Mouse (Mus musculus): ENCODE results near the gene Nfatc2ip.

Nfatc2ip gene

GRCm38 (mm10) chr7:126396298-126397119 is at the start of gene Nfatc2ip:
Gene Nfatc2ip, minus strand, starts transcription at chr7:126396737.
- peaks cover 52% of the 10 kb centered on the region for H3K4me1 ChIP-seq (replicated peaks; ENCODE audit: low read depth, low read length)
- peaks cover 30% of the 10 kb centered on the region for H3K36me3 ChIP-seq (ENCODE audit: insufficient read depth, low read length)
- peak within 1 kb of the TSS; percentile 99 for H3K4me3 ChIP-seq (replicated peaks; ENCODE audit: low read length)
- TF ChIP-seq NANOG (IDR thresholded peaks at IDR 0.05; ENCODE audit: borderline replicate concordance, low read length), result no peak
- no peak for TF ChIP-seq POU5F1 (IDR thresholded peaks at IDR 0.05; ENCODE audit: borderline replicate concordance, low read length)
- TF ChIP-seq CTCF (conservative IDR thresholded peaks at IDR 0.05; ENCODE audit: low read length), result no peak
- H3K27me3 ChIP-seq (ENCODE audit: insufficient read depth, low read length), result no peaks in the 10 kb centered on the region
- no peaks in the 10 kb centered on the region for H3K9me3 ChIP-seq (ENCODE audit: low read length)

GRCm38 (mm10) chr7:126446217-126446616 is 49.7 kb upstream of the Nfatc2ip start:
- H3K36me3 ChIP-seq (ENCODE audit: insufficient read depth, low read length), result peaks cover 52% of the 10 kb centered on the region
- peak overlapping the region; percentile 67 for H3K4me3 ChIP-seq (replicated peaks; ENCODE audit: low read length)
- TF ChIP-seq CTCF (conservative IDR thresholded peaks at IDR 0.05; ENCODE audit: low read length) (no peak), POU5F1 (IDR thresholded peaks at IDR 0.05; ENCODE audit: borderline replicate concordance, low read length) (no peak), NANOG (IDR thresholded peaks at IDR 0.05; ENCODE audit: borderline replicate concordance, low read length) (no peak)
- peaks cover 38% of the 10 kb centered on the region for H3K4me1 ChIP-seq (replicated peaks; ENCODE audit: low read depth, low read length)
- no peaks in the 10 kb centered on the region for H3K9me3 ChIP-seq (ENCODE audit: low read length)
- no peaks in the 10 kb centered on the region for H3K27me3 ChIP-seq (ENCODE audit: insufficient read depth, low read length)

GRCm38 (mm10) chr7:126445104-126445815 is 48.7 kb upstream of the Nfatc2ip start:
- TF ChIP-seq POU5F1 (IDR thresholded peaks at IDR 0.05; ENCODE audit: borderline replicate concordance, low read length) (no peak), CTCF (conservative IDR thresholded peaks at IDR 0.05; ENCODE audit: low read length) (no peak), NANOG (IDR thresholded peaks at IDR 0.05; ENCODE audit: borderline replicate concordance, low read length) (no peak)

GRCm38 (mm10) chr7:126444536-126444935 is 48.0 kb upstream of the Nfatc2ip start:
- Histone ChIP-seq H3K4me1 (replicated peaks; ENCODE audit: low read depth, low read length) (peaks cover 36% of the 10 kb centered on the region), H3K27me3 (ENCODE audit: insufficient read depth, low read length) (no peaks in the 10 kb centered on the region), H3K9me3 (ENCODE audit: low read length) (no peaks in the 10 kb centered on the region), H3K36me3 (ENCODE audit: insufficient read depth, low read length) (peaks cover 64% of the 10 kb centered on the region), H3K4me3 (replicated peaks; ENCODE audit: low read length) (no peak overlapping the region)
- TF ChIP-seq NANOG (IDR thresholded peaks at IDR 0.05; ENCODE audit: borderline replicate concordance, low read length), result no peak
- TF ChIP-seq POU5F1 (IDR thresholded peaks at IDR 0.05; ENCODE audit: borderline replicate concordance, low read length), result no peak
- no peak for TF ChIP-seq CTCF (conservative IDR thresholded peaks at IDR 0.05; ENCODE audit: low read length)

More at GRCm38 (mm10) chr7:126445104-126445815, 48.7 kb upstream of the Nfatc2ip start:
- Histone ChIP-seq H3K4me3 (replicated peaks; ENCODE audit: low read length) (no peak overlapping the region), H3K36me3 (ENCODE audit: insufficient read depth, low read length) (peaks cover 58% of the 10 kb centered on the region), H3K9me3 (ENCODE audit: low read length) (no peaks in the 10 kb centered on the region), H3K4me1 (replicated peaks; ENCODE audit: low read depth, low read length) (peaks cover 37% of the 10 kb centered on the region), H3K27me3 (ENCODE audit: insufficient read depth, low read length) (no peaks in the 10 kb centered on the region)

- TF ChIP-seq CTCF (conservative IDR thresholded peaks at IDR 0.05; ENCODE audit: low read length) (no peak), NANOG (IDR thresholded peaks at IDR 0.05; ENCODE audit: borderline replicate concordance, low read length) (no peak), POU5F1 (IDR thresholded peaks at IDR 0.05; ENCODE audit: borderline replicate concordance, low read length) (no peak)
- H3K27me3 ChIP-seq (ENCODE audit: insufficient read depth, low read length), result no peaks in the 10 kb centered on the region
- no peaks in the 10 kb centered on the region for H3K9me3 ChIP-seq (ENCODE audit: low read length)
- peaks cover 35% of the 10 kb centered on the region for H3K4me1 ChIP-seq (replicated peaks; ENCODE audit: low read depth, low read length)
- H3K4me3 ChIP-seq (replicated peaks; ENCODE audit: low read length), result no peak overlapping the region
- peaks cover 64% of the 10 kb centered on the region for H3K36me3 ChIP-seq (ENCODE audit: insufficient read depth, low read length)
Measured at GRCm38 (mm10) chr7:126443997-126444396, 47.5 kb upstream of the Nfatc2ip start.

- Histone ChIP-seq H3K27me3 (ENCODE audit: insufficient read depth, low read length) (no peaks in the 10 kb centered on the region), H3K36me3 (ENCODE audit: insufficient read depth, low read length) (peaks cover 59% of the 10 kb centered on the region), H3K4me3 (replicated peaks; ENCODE audit: low read length) (no peak overlapping the region), H3K9me3 (ENCODE audit: low read length) (no peaks in the 10 kb centered on the region), H3K4me1 (replicated peaks; ENCODE audit: low read depth, low read length) (peaks cover 44% of the 10 kb centered on the region)
- TF ChIP-seq CTCF (conservative IDR thresholded peaks at IDR 0.05; ENCODE audit: low read length) (no peak), POU5F1 (IDR thresholded peaks at IDR 0.05; ENCODE audit: borderline replicate concordance, low read length) (no peak), NANOG (IDR thresholded peaks at IDR 0.05; ENCODE audit: borderline replicate concordance, low read length) (no peak)
Measured at GRCm38 (mm10) chr7:126440134-126440533, 43.6 kb upstream of the Nfatc2ip start.

- peaks cover 49% of the 10 kb centered on the region for H3K4me1 ChIP-seq (replicated peaks; ENCODE audit: low read depth, low read length)
- no peak for TF ChIP-seq NANOG (IDR thresholded peaks at IDR 0.05; ENCODE audit: borderline replicate concordance, low read length)
- TF ChIP-seq CTCF (conservative IDR thresholded peaks at IDR 0.05; ENCODE audit: low read length), result peak; percentile 94
- no peak for TF ChIP-seq POU5F1 (IDR thresholded peaks at IDR 0.05; ENCODE audit: borderline replicate concordance, low read length)
- H3K4me3 ChIP-seq (replicated peaks; ENCODE audit: low read length), result no peak overlapping the region
- H3K36me3 ChIP-seq (ENCODE audit: insufficient read depth, low read length), result peaks cover 60% of the 10 kb centered on the region
- H3K27me3 ChIP-seq (ENCODE audit: insufficient read depth, low read length), result no peaks in the 10 kb centered on the region
- no peaks in the 10 kb centered on the region for H3K9me3 ChIP-seq (ENCODE audit: low read length)
Measured at GRCm38 (mm10) chr7:126436851-126437250, 40.3 kb upstream of the Nfatc2ip start.

GRCm38 (mm10) chr7:126435801-126436200 is 39.3 kb upstream of the Nfatc2ip start:
- H3K36me3 ChIP-seq (ENCODE audit: insufficient read depth, low read length), result peaks cover 61% of the 10 kb centered on the region
- peaks cover 49% of the 10 kb centered on the region for H3K4me1 ChIP-seq (replicated peaks; ENCODE audit: low read depth, low read length)
- no peaks in the 10 kb centered on the region for H3K9me3 ChIP-seq (ENCODE audit: low read length)
- peak overlapping the region; percentile 41 for H3K4me3 ChIP-seq (replicated peaks; ENCODE audit: low read length)
- TF ChIP-seq POU5F1 (IDR thresholded peaks at IDR 0.05; ENCODE audit: borderline replicate concordance, low read length) (no peak), CTCF (conservative IDR thresholded peaks at IDR 0.05; ENCODE audit: low read length) (no peak), NANOG (IDR thresholded peaks at IDR 0.05; ENCODE audit: borderline replicate concordance, low read length) (0 out of 2 replicates have a peak, but pooled peaks have one; percentile 12)
- H3K27me3 ChIP-seq (ENCODE audit: insufficient read depth, low read length), result no peaks in the 10 kb centered on the region
